Mouse (Mus musculus): ENCODE measurements around the gene Gm20708.

The Gm20708 gene

GRCm38 (mm10) chr11:117888853-117889822 lies 79.7 kb downstream of the Gm20708 start:
- no peak for DNase-seq (ENCODE audit: low read depth, low spot score)

All from CD4-positive helper T cell, adult 2 months (primary cell).